Mouse (Mus musculus): ENCODE results near the gene Igfn1.

Igfn1 gene

GRCm38 (mm10) chr1:136006292-136006748 lies at the start of gene Igfn1:
TSS of gene Igfn1 (minus strand) at chr1:136006342.
- no peak for DNase-seq

GRCm38 (mm10) chr1:136055771-136056170 lies 49.6 kb upstream of the Igfn1 start:
- DNase-seq: no peak

GRCm38 (mm10) chr1:136052547-136052946 lies 46.4 kb upstream of the Igfn1 start, which contains the start of gene Cacna1s:
TSS of gene Cacna1s (plus strand) at chr1:136052750.
- no peak for DNase-seq

GRCm38 (mm10) chr1:136051465-136051864 lies 45.3 kb upstream of the Igfn1 start:
- DNase-seq: peak; percentile 55 to 73

GRCm38 (mm10) chr1:136051013-136051315 lies 44.8 kb upstream of the Igfn1 start:
- DNase-seq: peak; percentile 13 to 21

DNA sequence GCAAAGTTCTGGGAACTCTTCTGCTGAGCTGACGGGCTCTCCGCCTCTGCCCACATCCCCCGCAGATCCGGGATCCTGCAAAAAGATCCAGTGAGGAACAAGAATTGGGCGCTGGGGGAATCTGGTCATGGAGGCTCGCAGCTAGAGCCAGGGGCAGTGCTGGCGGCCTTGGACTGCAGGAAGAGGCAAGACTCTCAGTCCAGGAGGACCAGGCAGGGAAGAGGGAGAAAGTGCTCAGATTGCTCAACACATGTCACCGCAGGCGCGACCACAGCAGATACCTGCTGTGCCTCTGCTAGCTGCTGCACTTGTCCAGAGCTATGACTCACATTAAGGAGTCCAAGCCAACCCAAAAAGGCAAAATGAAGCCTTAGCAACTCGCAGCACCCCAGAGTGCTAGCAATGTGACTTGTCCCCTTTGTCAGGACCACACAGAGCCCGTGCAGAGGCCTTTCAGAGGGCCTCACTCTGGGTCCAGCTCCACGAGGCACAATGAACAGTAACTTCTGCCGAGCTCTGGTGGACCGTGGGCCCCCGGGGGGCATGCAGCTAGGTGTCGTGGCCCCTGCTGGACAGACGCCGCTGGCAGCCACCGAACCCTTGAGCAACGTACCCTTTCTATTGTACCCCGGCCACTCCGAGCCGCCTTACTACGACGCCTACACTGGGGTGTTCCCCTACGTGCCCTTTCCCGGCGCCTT lies 44.3 kb upstream of the Igfn1 start, which contains the start of gene Ascl5:
Ascl5 (plus strand) TSS at position 493 of the 701 bp plus-strand sequence.
- DNase-seq: peak; percentile 10 to 16

- DNase-seq: no peak
These were observed 41.8 kb upstream of the Igfn1 start for GRCm38 (mm10) chr1:136047894-136048293.

DNA sequence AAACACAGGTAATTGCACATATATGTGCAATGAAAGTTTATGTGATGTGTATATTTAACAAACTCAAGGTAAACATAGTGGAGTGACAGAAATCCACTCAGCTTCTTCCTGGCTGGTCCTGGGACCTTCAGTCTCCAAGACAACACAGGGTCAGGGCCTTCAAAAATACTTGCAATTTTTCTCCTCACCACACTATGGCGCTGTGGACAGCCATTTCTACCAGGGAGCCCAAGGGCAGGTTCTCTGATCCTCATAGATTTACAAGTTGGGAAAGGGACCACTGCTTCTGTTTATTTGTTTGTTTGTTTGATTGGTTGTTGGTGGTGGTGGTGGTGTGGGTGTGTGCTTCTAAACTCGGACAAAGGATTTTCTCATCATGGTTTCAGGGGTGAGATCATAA lies 41.3 kb upstream of the Igfn1 start:
- DNase-seq: no peak

DNA sequence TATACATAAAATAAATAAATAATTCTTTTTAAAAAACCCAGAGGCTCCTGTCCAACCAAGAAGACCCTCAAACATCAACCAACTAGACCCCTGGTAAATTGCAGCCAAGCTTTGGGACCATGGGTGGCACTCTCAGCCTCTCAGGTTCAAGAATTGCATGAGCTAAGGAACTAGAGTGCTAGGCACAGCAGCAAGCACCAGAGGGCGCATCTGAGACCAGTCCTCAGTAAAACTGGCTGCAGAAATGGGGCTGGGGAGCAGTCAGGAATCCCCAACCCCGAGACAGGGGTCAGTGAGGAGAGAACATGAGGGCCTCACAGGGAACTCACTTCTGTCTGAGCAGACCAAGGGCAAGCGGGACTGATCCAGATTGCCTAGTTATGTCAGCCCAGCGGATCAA lies 39.6 kb upstream of the Igfn1 start:
- DNase-seq: peak; percentile 30 to 33

DNA sequence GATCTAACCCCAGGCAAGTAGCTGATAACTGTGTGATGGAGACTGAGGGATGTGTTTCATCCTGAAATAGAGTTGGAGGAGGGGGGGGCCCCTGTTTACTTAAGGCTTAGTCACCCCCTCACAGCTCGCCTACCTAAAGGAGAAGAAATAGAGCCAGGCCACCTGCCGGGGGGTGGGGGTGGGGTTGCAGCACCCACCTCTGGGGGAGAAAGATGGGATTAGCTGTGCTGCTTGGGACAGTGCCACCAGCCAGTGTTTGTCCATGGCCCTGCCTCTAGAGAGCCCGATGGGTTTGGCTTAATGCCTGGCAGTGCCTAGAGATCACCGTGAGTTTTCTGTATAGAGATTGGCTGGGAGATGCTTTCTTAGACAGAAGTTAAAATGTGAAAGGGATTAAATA lies 34.7 kb upstream of the Igfn1 start:
- no peak for DNase-seq

- no peak for DNase-seq
These were observed 34.3 kb upstream of the Igfn1 start for GRCm38 (mm10) chr1:136040452-136040851.

- DNase-seq: no peak
These were observed 32.8 kb upstream of the Igfn1 start for GRCm38 (mm10) chr1:136038746-136039538.

GRCm38 (mm10) chr1:136032961-136033360 lies 26.8 kb upstream of the Igfn1 start:
- no peak for DNase-seq

DNA sequence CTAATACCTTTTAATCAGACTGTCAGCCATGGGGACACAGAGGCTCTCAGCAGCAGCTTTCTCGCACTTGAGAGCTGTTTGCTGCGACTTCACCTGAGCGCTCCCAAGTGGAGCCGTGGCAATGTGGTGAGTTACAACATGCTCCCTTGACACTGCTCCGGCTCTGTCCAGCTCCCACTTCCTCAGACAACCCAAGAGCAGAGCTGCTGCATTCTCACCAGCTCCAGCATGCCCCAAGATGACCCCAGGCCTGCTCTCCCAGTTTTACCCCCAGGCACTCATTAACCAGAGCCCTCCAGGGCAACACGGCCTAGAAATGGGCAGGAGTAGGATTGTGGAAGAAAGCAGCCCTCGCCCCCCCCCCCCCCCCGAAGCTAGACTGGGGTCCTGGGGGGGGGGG lies 25.6 kb upstream of the Igfn1 start:
- no peak for DNase-seq

- DNase-seq: no peak
These were observed 24.1 kb upstream of the Igfn1 start for GRCm38 (mm10) chr1:136030201-136030600.

GRCm38 (mm10) chr1:136018390-136019189 lies 12.4 kb upstream of the Igfn1 start:
- DNase-seq: peak; percentile 50 to 60

DNA sequence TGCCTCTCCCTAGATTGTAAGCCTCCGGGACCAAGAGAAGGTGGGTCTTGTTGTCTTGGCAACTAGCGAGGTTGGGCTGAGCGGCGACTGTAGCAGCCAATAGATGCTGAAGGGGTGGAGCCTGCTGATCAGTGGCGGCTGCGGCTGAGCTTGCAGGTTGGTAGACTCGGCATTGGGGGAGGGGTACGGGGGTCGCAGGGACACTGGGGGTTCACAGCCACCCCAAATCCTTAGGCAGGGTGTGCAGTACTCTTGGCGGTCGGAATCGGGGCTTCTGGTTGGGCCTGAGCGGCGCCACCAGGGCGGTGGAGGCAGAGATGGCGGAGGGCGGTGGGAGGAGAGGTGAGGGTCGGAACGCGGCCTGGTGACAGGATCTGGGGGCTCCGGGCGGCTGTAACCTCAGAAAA lies 11.8 kb upstream of the Igfn1 start:
- peak; percentile 92 to 94 for DNase-seq

- DNase-seq: no peak
These were observed 11.2 kb upstream of the Igfn1 start for GRCm38 (mm10) chr1:136017307-136017706.

- no peak for DNase-seq
These were observed 8.8 kb upstream of the Igfn1 start for GRCm38 (mm10) chr1:136014796-136015502.

- no peak for DNase-seq
These were observed 7.4 kb upstream of the Igfn1 start for GRCm38 (mm10) chr1:136013513-136013912.

DNA sequence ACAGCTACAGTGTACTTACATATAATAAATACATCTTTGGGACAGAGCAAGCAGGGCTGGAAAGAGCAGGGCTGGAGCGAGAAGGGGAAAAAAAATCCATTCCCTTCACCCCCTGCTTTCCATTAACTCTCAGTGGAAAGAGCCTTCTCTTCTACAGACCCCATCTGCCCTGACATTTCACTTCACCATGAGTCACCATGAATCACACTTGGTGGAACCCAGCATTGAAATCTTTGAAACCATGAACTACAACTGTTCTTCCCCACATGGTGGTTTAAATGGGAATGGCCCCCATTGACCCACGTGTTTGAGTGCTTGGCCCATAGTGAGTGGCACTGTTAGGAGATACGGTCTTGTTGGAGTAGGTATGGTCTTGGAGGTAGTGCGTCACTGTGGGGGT lies 4.1 kb upstream of the Igfn1 start:
- DNase-seq: no peak

- no peak for DNase-seq
These were observed 2.0 kb upstream of the Igfn1 start for GRCm38 (mm10) chr1:136008159-136008533.
